Mouse (Mus musculus) brain, embryonic 18.5 days (tissue): ENCODE measurements at regions not wholly inside any gene's neighbourhood (a gene's known extent, or its start where the extent isn't known, plus 50 kb on each side); places are given as distances from the start of the nearest gene placed in this dataset.
A peak's percentile ranks its signal among the peaks of the same experiment; 100 is the strongest.

ENCODE experiments used
- DNase-seq: peaks from one replicate; pipeline ENCODE4 v3.0.0-alpha.2; 2012; ENCODE audit warnings: low read depth, low spot score

DNA sequence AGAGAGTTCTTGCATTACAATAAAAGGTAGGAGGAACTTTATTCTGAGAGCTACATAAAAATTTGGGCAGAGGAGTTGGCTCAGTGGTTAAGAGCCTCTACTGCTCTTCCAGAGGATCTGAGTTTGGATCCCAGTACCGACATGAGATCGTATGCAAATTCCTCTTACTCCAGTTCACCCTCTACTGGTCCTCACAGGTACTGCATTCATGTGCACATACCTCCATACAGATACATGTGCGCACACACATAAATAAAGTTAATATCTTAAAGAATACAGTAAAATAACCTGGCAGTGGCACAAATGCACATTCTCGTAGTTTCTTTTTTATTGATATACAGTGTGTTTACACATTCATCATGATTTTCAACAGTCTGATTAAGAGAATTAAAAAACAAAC is 232.4 kb downstream of the Vps13c start:
- DNase-seq = no peak

DNA sequence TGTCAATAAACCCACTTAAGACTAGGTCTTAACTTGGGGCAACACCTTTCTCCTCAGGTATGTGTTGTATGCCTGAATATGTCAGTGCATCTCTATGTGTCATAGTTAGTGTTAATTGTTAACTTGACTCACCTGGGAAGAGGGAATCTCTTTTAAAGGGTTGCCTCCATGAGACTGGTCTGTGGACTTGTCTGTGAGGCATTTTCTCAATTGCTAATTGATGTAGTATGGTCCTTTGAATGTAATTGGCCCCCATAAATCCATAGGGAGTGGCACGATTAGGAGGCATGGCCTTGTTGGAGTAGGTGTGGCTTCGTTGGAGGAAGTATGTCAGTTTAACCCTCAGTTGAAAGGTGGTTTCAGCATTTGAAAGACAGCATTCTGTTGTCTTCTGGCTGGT is 237.1 kb downstream of the Vps13c start:
- DNase-seq = no peak

GRCm38 (mm10) chr9:68083341-68083740 is 243.1 kb downstream of the Vps13c start:
- no peak for DNase-seq

- DNase-seq = no peak
Measured at GRCm38 (mm10) chr9:68084966-68085365, 244.8 kb downstream of the Vps13c start.

DNA sequence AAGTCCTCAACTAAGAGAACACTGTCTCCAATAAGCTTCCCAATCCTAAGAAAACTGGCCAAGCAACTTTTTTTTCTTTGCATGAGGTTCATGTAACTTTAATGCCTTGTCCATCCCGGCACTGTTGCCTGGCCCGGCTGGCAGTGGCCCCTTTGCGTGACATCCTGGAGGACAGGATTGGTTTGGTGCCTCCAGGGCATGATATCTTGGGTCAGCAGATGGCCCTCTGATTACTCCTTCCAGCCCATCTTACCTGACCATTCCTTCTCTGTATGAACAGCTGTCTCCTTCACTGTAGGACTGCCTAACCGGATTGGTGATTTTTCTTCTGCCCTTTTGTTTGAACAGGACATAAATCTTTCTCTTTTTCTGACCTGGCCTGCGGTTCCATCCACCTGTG is 254.4 kb downstream of the Vps13c start:
- no peak for DNase-seq

- no peak for DNase-seq
Measured at GRCm38 (mm10) chr9:68109841-68110240, 269.6 kb downstream of the Vps13c start.

DNA sequence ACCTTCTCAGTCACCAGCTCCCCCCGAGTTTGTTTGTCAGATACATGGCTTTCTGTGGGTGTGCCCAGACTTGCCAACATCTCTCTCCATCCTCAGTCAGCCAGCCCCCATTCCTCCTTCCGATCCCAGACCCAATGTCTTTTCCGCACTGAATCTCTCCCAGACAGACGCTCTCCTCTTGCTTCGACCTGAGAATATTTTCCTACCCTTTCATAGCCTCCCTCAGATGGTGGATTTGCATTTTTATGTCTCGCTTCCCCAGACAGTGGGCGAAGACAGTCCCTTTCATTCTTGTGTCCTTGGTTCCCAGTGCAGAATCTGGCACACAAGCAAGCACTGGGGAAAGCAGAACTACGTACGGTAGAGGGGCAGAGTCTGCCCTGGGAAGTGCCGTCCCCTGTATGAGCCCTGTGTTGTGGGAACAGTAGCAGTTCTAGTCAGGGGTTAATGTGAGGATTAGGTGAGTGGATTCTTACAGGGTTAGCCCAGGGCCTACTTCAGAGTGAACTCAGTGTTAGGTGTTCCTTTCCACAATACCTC is 275.0 kb downstream of the Vps13c start:
- no peak for DNase-seq

DNA sequence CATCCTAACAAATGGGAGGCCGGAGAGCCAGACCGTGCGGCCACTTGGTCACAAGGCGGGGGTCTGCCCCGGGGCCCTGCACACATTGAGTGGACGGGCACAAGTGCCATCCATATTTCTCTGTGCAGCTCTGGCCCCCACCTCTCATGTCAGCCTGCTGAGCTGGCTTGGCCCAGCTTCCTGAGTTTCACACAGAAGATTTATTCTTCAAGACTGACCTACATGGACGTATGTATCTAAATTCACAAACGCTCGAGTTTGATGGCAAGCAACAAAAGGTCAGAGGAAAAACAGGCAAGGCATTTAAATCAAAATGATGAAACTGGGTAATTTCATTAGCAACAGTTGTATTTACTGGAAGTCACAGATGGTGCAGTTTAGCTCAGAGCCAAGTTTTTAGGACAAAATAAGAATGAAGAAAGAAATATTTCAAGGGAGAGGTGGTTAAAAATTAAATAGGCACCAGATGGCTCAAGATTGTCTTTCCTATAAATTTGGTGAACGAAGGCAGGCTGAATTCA is 276.1 kb downstream of the Vps13c start:
- DNase-seq = peak; percentile 24

- DNase-seq = no peak
Measured at GRCm38 (mm10) chr9:68118266-68118665, 278.1 kb downstream of the Vps13c start.

- DNase-seq = no peak
Measured at GRCm38 (mm10) chr9:68122266-68122665, 282.1 kb downstream of the Vps13c start.

- no peak for DNase-seq
Measured at GRCm38 (mm10) chr9:68131263-68131662, 291.1 kb downstream of the Vps13c start.

DNA sequence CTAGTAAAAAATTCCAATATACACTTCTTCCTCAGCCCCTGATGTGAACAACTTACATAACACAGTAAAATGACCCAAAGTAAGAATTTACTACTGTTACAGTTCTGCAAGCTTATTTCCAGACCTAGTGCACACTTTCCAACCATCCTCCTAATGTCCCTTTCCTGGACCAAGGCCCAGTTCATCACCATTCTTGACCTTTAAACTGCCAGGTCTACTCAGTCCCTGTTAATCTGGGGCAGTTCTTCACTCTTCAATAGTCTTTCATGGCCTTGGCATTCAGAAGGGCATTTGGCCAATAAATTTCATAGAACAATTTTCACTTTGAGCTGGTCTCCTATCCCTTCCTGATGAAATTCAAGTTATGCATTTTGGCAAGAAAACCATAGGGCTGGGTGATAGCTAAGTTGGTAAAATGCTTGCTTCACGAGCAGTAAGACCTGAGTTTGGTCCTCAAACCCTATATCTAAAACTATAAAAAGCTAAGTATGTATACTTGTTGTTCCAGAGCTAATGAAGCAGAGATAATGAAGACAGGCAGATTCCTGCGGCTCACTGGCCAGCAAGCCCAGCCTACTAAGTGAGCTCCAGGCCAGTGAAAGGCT is 295.4 kb downstream of the Vps13c start:
- DNase-seq = no peak

GRCm38 (mm10) chr9:68162813-68163570 is 322.8 kb downstream of the Vps13c start:
- DNase-seq = no peak

DNA sequence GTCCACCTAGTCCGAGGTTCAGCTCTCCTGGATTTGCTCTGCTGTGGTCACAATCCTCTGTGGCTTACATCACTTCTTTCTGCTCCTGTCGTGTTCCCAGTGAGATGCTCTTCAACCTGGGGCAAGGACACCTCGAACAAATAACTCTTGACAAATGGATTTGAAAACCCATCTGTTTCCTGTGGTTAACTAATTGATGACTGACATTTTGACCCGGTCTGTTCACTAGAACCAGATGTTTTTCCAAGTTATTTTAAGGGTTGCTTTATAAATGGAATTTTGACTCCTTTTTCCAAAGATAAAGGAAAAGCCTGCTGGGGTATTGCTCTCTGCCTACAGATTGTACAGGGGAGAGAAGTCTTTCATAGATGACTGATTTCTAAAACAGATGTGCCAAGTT is 326.4 kb downstream of the Vps13c start:
- no peak for DNase-seq

GRCm38 (mm10) chr9:68188921-68189320 is 348.7 kb downstream of the Vps13c start:
- DNase-seq = no peak

DNA sequence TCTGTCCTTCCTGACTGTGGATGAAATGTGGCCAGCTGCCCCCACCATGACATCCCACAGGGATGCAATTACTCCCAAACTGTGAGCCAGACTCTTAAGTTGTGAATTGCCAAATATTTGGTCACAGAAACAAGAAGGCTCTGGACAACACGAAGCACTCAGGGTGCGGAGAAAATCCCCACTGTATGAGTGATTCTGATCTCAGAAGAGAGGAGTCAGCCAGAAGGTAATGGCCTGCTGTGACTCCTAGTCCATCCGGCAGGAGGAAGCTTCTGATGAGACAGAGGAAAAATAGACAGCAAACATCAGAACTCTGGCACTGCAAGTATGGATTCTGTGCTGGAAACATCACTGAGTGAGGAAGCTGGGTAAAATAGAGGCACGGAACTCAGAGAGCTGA is 359.6 kb downstream of the Vps13c start:
- no peak for DNase-seq

- DNase-seq = no peak
Measured at GRCm38 (mm10) chr9:68201031-68201430, 360.8 kb downstream of the Vps13c start.

- DNase-seq = no peak
Measured at GRCm38 (mm10) chr9:68225694-68226093, 385.5 kb downstream of the Vps13c start.

- DNase-seq = no peak
Measured at GRCm38 (mm10) chr9:68231131-68231530, 390.9 kb downstream of the Vps13c start.

- no peak for DNase-seq
Measured at GRCm38 (mm10) chr9:68234979-68235649, 394.9 kb downstream of the Vps13c start.

GRCm38 (mm10) chr9:68239121-68239520 is 398.9 kb downstream of the Vps13c start:
- DNase-seq = no peak

DNA sequence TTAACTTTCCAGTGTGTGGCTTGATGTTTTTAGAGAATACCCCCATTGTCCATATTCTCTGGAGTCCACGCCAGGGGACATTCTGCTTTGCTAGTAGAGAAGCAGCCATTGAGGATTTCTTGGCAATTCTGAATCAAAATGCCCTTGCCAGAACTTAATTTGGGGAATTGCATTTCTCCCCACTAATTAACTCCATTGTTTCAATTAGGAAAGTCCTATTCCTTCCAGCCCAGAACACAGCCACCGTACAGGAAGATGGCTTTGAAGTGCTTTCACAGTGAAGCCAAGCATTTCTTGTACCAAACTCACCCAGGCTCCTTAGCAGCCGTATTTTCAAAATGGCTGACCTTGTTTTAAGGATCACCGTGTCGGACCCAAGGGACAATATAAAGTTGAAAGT is 399.4 kb downstream of the Vps13c start:
- peak; percentile 22 for DNase-seq
